Mouse (Mus musculus) MEL (cell line): ENCODE data around the gene Tsc22d1. TPM values are rescaled to one million over a fixed set of nuclear protein-coding genes. Genes with fewer than 3 reads are reported as not detected.

Experiments
- DNase-seq: peaks from one replicate; pipeline ENCODE4 v3.0.0; 2011; ENCODE audit warnings: low read depth, low spot score
- H3K27ac ChIP-seq: 2 replicates; pipeline ENCODE4 v1.5.1; 2012; ENCODE audit warnings: low read depth, mild to moderate bottlenecking, control low read depth, low read length, moderate library complexity; ENCODE audit not compliant: control insufficient read depth
- H3K27me3 ChIP-seq, 2 experiments: fragments of 150-350 bp in 1 of 2; sonication (generic) in 1 of 2; 2 replicates each; pipeline ENCODE4 v1.6.1; 2012; ENCODE audit warnings: low read length in 2 of 2, mild to moderate bottlenecking in 2 of 2, improper control_type of control experiment in 1 of 2, moderate library complexity in 1 of 2; ENCODE audit not compliant: insufficient read depth in 2 of 2, control insufficient read depth in 1 of 2
- H3K36me3 ChIP-seq, 2 experiments: 2 replicates each; pipeline ENCODE4 v1.6.1; 2012 to 2014; ENCODE audit warnings: low read length in 2 of 2, improper control_type of control experiment in 1 of 2, inconsistent platforms in 1 of 2, mild to moderate bottlenecking in 1 of 2; ENCODE audit not compliant: insufficient read depth in 2 of 2, control insufficient read depth in 1 of 2
- H3K4me1 ChIP-seq, 2 experiments: fragments of 150-350 bp in 1 of 2; sonication (generic) in 1 of 2; 2 replicates each; pipeline ENCODE4 v1.6.1; 2012; ENCODE audit warnings: low read length in 2 of 2, improper control_type of control experiment in 1 of 2, mild to moderate bottlenecking in 1 of 2; ENCODE audit not compliant: insufficient read depth in 2 of 2, control insufficient read depth in 1 of 2
- H3K4me3 ChIP-seq, 2 experiments: fragments of 150-350 bp in 1 of 2; sonication (generic) in 1 of 2; 2 replicates each; pipeline ENCODE4 v1.5.1; 2012; ENCODE audit warnings: low read depth in 2 of 2, low read length in 2 of 2, mild to moderate bottlenecking in 2 of 2, moderate library complexity in 2 of 2, control low read depth in 1 of 2, improper control_type of control experiment in 1 of 2; ENCODE audit not compliant: control insufficient read depth in 1 of 2, insufficient read depth in 1 of 2
- H3K79me2 ChIP-seq: 2 replicates; pipeline ENCODE4 v1.6.1; 2012; ENCODE audit warnings: mild to moderate bottlenecking, low read length, moderate library complexity; ENCODE audit not compliant: control insufficient read depth, poor library complexity, insufficient read depth
- H3K9ac ChIP-seq: 2 replicates; pipeline ENCODE4 v1.6.1; 2012; ENCODE audit warnings: low read depth, mild to moderate bottlenecking, control low read depth, low read length, moderate library complexity; ENCODE audit not compliant: control insufficient read depth, poor library complexity, severe bottlenecking
- H3K9me3 ChIP-seq: fragments of 150-350 bp; sonication (generic); replicated peaks from 2 replicates; pipeline ENCODE4 v1.6.1; 2012; ENCODE audit warnings: mild to moderate bottlenecking, low read length, improper control_type of control experiment, moderate library complexity; ENCODE audit not compliant: insufficient read depth
- CHD1 ChIP-seq: IDR thresholded peaks from 2 replicates; pipeline ENCODE4 v1.6.1; 2012; ENCODE audit warnings: low read depth, mild to moderate bottlenecking, inconsistent platforms, low read length, improper control_type of control experiment
- CHD2 ChIP-seq: IDR thresholded peaks from 2 replicates; pipeline ENCODE4 v1.6.1; 2011; ENCODE audit warnings: low read length, improper control_type of control experiment
- CTCF ChIP-seq, 3 experiments: IDR thresholded peaks in 2 of 3; conservative IDR thresholded peaks in 1 of 3; 2 replicates each; pipeline ENCODE4 v1.5.1; 2011 to 2012; ENCODE audit warnings: low read length in 3 of 3, low read depth in 2 of 3, mild to moderate bottlenecking in 2 of 3, improper control_type of control experiment in 1 of 3, inconsistent platforms in 1 of 3, mixed read lengths in 1 of 3, moderate library complexity in 1 of 3; ENCODE audit not compliant: control insufficient read depth in 1 of 3, insufficient read depth in 1 of 3, poor library complexity in 1 of 3, severe bottlenecking in 1 of 3
- E2F4 ChIP-seq: IDR thresholded peaks from 2 replicates; pipeline ENCODE4 v1.6.1; 2011; ENCODE audit warnings: low read depth, low read length, improper control_type of control experiment, borderline replicate concordance
- ELF1 ChIP-seq: IDR thresholded peaks from 2 replicates; pipeline ENCODE4 v1.6.1; 2014; ENCODE audit warnings: low read depth, mild to moderate bottlenecking, inconsistent platforms, low read length, improper control_type of control experiment, moderate library complexity
- EP300 ChIP-seq, 2 experiments: IDR thresholded peaks; 2 replicates each; pipeline ENCODE4 v1.6.1; 2011; ENCODE audit warnings: improper control_type of control experiment in 2 of 2, low read length in 2 of 2, low read depth in 1 of 2, mild to moderate bottlenecking in 1 of 2
- ETS1 ChIP-seq: IDR thresholded peaks from 2 replicates; pipeline ENCODE4 v1.6.1; 2012; ENCODE audit warnings: low read depth, mild to moderate bottlenecking, inconsistent platforms, low read length, improper control_type of control experiment, moderate library complexity
- GABPA ChIP-seq: IDR thresholded peaks from 2 replicates; pipeline ENCODE4 v1.6.1; 2012; ENCODE audit warnings: low read depth, mild to moderate bottlenecking, inconsistent platforms, low read length, improper control_type of control experiment, moderate library complexity
- HCFC1 ChIP-seq: IDR thresholded peaks from 2 replicates; pipeline ENCODE4 v1.6.1; 2012; ENCODE audit warnings: low read depth, mild to moderate bottlenecking, inconsistent platforms, low read length, improper control_type of control experiment, moderate library complexity
- JUND ChIP-seq: IDR thresholded peaks from 2 replicates; pipeline ENCODE4 v1.6.1; 2011; ENCODE audit warnings: low read depth, mild to moderate bottlenecking, improper control_type of control experiment, low read length
- KAT2A ChIP-seq: conservative IDR thresholded peaks from 2 replicates; pipeline ENCODE4 v1.6.1; 2012; ENCODE audit warnings: low read depth, low read length, improper control_type of control experiment, inconsistent platforms
- MAFK ChIP-seq: IDR thresholded peaks from 2 replicates; pipeline ENCODE4 v1.6.1; 2011; ENCODE audit warnings: low read depth, mild to moderate bottlenecking, low read length, improper control_type of control experiment, borderline replicate concordance
- MAZ ChIP-seq: IDR thresholded peaks from 2 replicates; pipeline ENCODE4 v1.6.1; 2012; ENCODE audit warnings: low read depth, mild to moderate bottlenecking, inconsistent platforms, low read length, improper control_type of control experiment
- MYB ChIP-seq: IDR thresholded peaks from 2 replicates; pipeline ENCODE4 v1.6.1; 2011; ENCODE audit warnings: mild to moderate bottlenecking, low read depth, low read length, improper control_type of control experiment
- MYC ChIP-seq: IDR thresholded peaks from 2 replicates; pipeline ENCODE4 v1.6.1; 2011; ENCODE audit warnings: low read depth, mild to moderate bottlenecking, low read length, improper control_type of control experiment, moderate library complexity
- POLR2A ChIP-seq, 2 experiments: IDR thresholded peaks; 2 replicates each; pipeline ENCODE4 v1.6.1; 2011 to 2012; ENCODE audit warnings: low read length in 2 of 2, mild to moderate bottlenecking in 2 of 2, control low read depth in 1 of 2, improper control_type of control experiment in 1 of 2, low read depth in 1 of 2, moderate library complexity in 1 of 2; ENCODE audit not compliant: control insufficient read depth in 1 of 2, insufficient read depth in 1 of 2, poor library complexity in 1 of 2
- POLR2AphosphoS2 ChIP-seq: IDR thresholded peaks from 2 replicates; pipeline ENCODE4 v1.6.1; 2011; ENCODE audit warnings: low read length, improper control_type of control experiment
- POLR2AphosphoS5 ChIP-seq: IDR thresholded peaks from 2 replicates; pipeline ENCODE4 v1.6.1; 2012; ENCODE audit warnings: low read depth, borderline replicate concordance, mild to moderate bottlenecking, inconsistent platforms, low read length, moderate library complexity, mixed read lengths
- RAD21 ChIP-seq: IDR thresholded peaks from 2 replicates; pipeline ENCODE4 v1.6.1; 2011; ENCODE audit warnings: mild to moderate bottlenecking, low read depth, low read length, improper control_type of control experiment
- RCOR1 ChIP-seq: IDR thresholded peaks from 2 replicates; pipeline ENCODE4 v1.6.1; 2012; ENCODE audit warnings: low read depth, mild to moderate bottlenecking, inconsistent platforms, low read length, improper control_type of control experiment
- SMC3 ChIP-seq: IDR thresholded peaks from 2 replicates; pipeline ENCODE4 v1.6.1; 2011; ENCODE audit warnings: low read depth, low read length, improper control_type of control experiment
- TAL1 ChIP-seq: IDR thresholded peaks from 2 replicates; pipeline ENCODE4 v1.6.1; 2012; ENCODE audit warnings: mild to moderate bottlenecking, inconsistent platforms, low read length, moderate library complexity, mixed read lengths
- TBP ChIP-seq: IDR thresholded peaks from 2 replicates; pipeline ENCODE4 v1.8.0; 2011; ENCODE audit warnings: low read depth, low read length, improper control_type of control experiment
- TCF12 ChIP-seq: IDR thresholded peaks from 2 replicates; pipeline ENCODE4 v1.6.1; 2014; ENCODE audit warnings: low read depth, mild to moderate bottlenecking, inconsistent platforms, low read length, improper control_type of control experiment, moderate library complexity
- ZC3H11A ChIP-seq: IDR thresholded peaks from 2 replicates; pipeline ENCODE4 v1.6.1; 2012; ENCODE audit warnings: low read depth, mild to moderate bottlenecking, inconsistent platforms, low read length, improper control_type of control experiment
- ZKSCAN1 ChIP-seq: IDR thresholded peaks from 2 replicates; pipeline ENCODE4 v1.6.1; 2012; ENCODE audit warnings: low read depth, mild to moderate bottlenecking, inconsistent platforms, low read length, improper control_type of control experiment, moderate library complexity
- polyA plus RNA-seq, 2 experiments: library from polyadenylated mRNA; stranded (reverse) in 1 of 2; unstranded in 1 of 2; fragments of >175 nt in 1 of 2; fragments of >200 nt in 1 of 2; gene quantifications; 2 replicates each; pipeline versions ENCODE4 v1.2.1 to v1.2.4; 2012; ENCODE audit warnings: low replicate concordance in 2 of 2, low read depth in 1 of 2; ENCODE audit not compliant: insufficient read length in 2 of 2, insufficient read depth in 1 of 2, missing spikeins in 1 of 2
- total RNA-seq: library from RNA; depleted of rRNA; stranded (reverse); fragments of 300-350 nt; gene quantifications from 2 replicates; pipeline ENCODE4 v1.2.3, GENCODE M21; 2012

Tsc22d1 gene
- total and polyA plus RNA-seq, 3 experiments: 7.6 to 15.9 TPM; not detected in 1

GRCm38 (mm10) chr14:76532257-76533169, 117.8 kb downstream of the Tsc22d1 start (continued):
- TF ChIP-seq MAFK: no peak; the same call in 1 of the 2 replicates
- TF ChIP-seq HCFC1: no peak; the same call in none of the 2 replicates
- peak; percentile 91 for TF ChIP-seq ETS1
- no peak for TF ChIP-seq GABPA
- peak; percentile 23; the same call in 1 of the 2 replicates for TF ChIP-seq CHD1
- 0 out of 2 replicates have a peak, but pooled peaks have one; percentile 31 for TF ChIP-seq MAZ
- TF ChIP-seq POLR2A (IDR thresholded peaks at IDR 0.05; ENCODE audit: control insufficient read depth in 1 of 2, insufficient read depth in 1 of 2, low read depth in 1 of 2, low read length in 2 of 2, poor library complexity in 1 of 2): peak; percentile 72 to 86; a peak in 3 of 4 replicates
- TF ChIP-seq TCF12: peak; percentile 96
- TF ChIP-seq TBP: peak; percentile 70
- no peak for TF ChIP-seq RAD21
- TF ChIP-seq KAT2A: no peak; the same call in 1 of the 2 replicates
- 0 out of 2 replicates have a peak, but pooled peaks have one; percentile 9 for TF ChIP-seq E2F4
- TF ChIP-seq MYB: no peak
- TF ChIP-seq SMC3: no peak
- TF ChIP-seq CHD2: no peak
- TF ChIP-seq CTCF (IDR thresholded peaks at IDR 0.05 in 2 of 3, conservative IDR thresholded peaks at IDR 0.05 in 1 of 3; ENCODE audit: control insufficient read depth in 1 of 3, insufficient read depth in 1 of 3, low read depth in 2 of 3, low read length in 3 of 3, poor library complexity in 1 of 3, severe bottlenecking in 1 of 3): no peak
- peak; percentile 80 for TF ChIP-seq MYC
- no peak for TF ChIP-seq POLR2AphosphoS5
- 0 out of 2 replicates have a peak, but pooled peaks have one; percentile 10 for TF ChIP-seq RCOR1
- no peak for TF ChIP-seq ZC3H11A

GRCm38 (mm10) chr14:76533170-76533815, 118.5 kb downstream of the Tsc22d1 start:
- DNase-seq: peak; percentile 84
- no peaks in the 10 kb centered on the region for H3K9me3 ChIP-seq
- peak overlapping the region; percentile 66 for H3K9ac ChIP-seq
- H3K36me3 ChIP-seq: peaks cover 0 to 20% of the 10 kb centered on the region in 2 experiments; a peak in 2 of 4 replicates
- TF ChIP-seq JUND: no peak
- TF ChIP-seq EP300 (IDR thresholded peaks at IDR 0.05; ENCODE audit: low read depth in 1 of 2, low read length in 2 of 2): peak in 1 of 2 experiments; percentile 78; a peak in 2 of 4 replicates
- TF ChIP-seq GABPA: no peak
- TF ChIP-seq SMC3: 0 out of 2 replicates have a peak, but pooled peaks have one; percentile 7
- peak; percentile 53 for TF ChIP-seq TAL1
- TF ChIP-seq TCF12: peak; percentile 70
- 0 out of 2 replicates have a peak, but pooled peaks have one; percentile 9 for TF ChIP-seq MAZ
- TF ChIP-seq MYB: peak; percentile 50; the same call in 1 of the 2 replicates
- no peak for TF ChIP-seq MYC
- TF ChIP-seq POLR2AphosphoS2: peak; percentile 9; the same call in 1 of the 2 replicates
- TF ChIP-seq ZKSCAN1: no peak
- TF ChIP-seq ELF1: 0 out of 2 replicates have a peak, but pooled peaks have one; percentile 11
- peak; percentile 53 for TF ChIP-seq ETS1
- TF ChIP-seq RCOR1: 0 out of 2 replicates have a peak, but pooled peaks have one; percentile 7
- peaks cover 11 to 29% of the 10 kb centered on the region in 2 experiments for H3K4me1 ChIP-seq
- H3K4me3 ChIP-seq: peak overlapping the region; percentile 60 to 77
- no peaks in the 10 kb centered on the region for H3K27me3 ChIP-seq
- H3K27ac ChIP-seq: peak overlapping the region; percentile 99
- H3K79me2 ChIP-seq: no peaks in the 10 kb centered on the region; the same call in 1 of the 2 replicates
